Mouse (Mus musculus) brain, adult 10 weeks (tissue): Measurements from ENCODE around the gene Akap14. TPM values are rescaled to one million over a fixed set of nuclear protein-coding genes. Genes with fewer than 3 reads are reported as not detected.

Experiments used
- polyA plus RNA-seq: library from polyadenylated mRNA; stranded (reverse); fragments of 350-450 nt; fragmentation: Illumina TruSeq; extraction: RNeasy Lipid Tissue Mini Kit (QIAGEN cat#74804); gene quantifications from one replicate; pipeline ENCODE4 v1.2.3, GENCODE M21; 2015; ENCODE audit warnings: low read depth, low replicate concordance

Akap14 gene
- polyA plus RNA-seq, result 0.51 TPM

GRCm38 (mm10) chrX:37168742-37169141, at the start of gene Akap14:
Gene Akap14 (minus strand): TSS chrX:37168842.

GRCm38 (mm10) chrX:37210941-37211340, 42.3 kb upstream of the Akap14 start, which contains the start of gene Gm9:
Gene Gm9 (minus strand): TSS chrX:37211041.

GRCm38 (mm10) chrX:37191105-37191743, 22.6 kb upstream of the Akap14 start, which contains the start of the genes Ndufa1 and Rnf113a1:
Gene Ndufa1 (minus strand): TSS chrX:37191163.
Gene Rnf113a1 (plus strand): TSS chrX:37191245.

GRCm38 (mm10) chrX:37126671-37127358, 41.8 kb downstream of the Akap14 start, which contains the start of gene Nkap:
Gene Nkap (plus strand): TSS chrX:37126795.

GRCm38 (mm10) chrX:37110193-37110880, 58.3 kb downstream of the Akap14 start, which contains the start of gene Upf3b:
Gene Upf3b (minus strand): TSS chrX:37110322.

Other genes with a start within 250 kb of the Akap14 start
- gene Sept6, start 177.0 kb downstream of the Akap14 start, polyA plus RNA-seq, result 71.2 TPM
- gene Sowahd, start 120.0 kb downstream of the Akap14 start, polyA plus RNA-seq, result not detected
- 462 TPM for gene Rpl39, start 83.4 kb downstream of the Akap14 start, polyA plus RNA-seq
- 19.4 TPM for gene Upf3b, start 58.5 kb downstream of the Akap14 start, polyA plus RNA-seq
- gene Nkap, start 42.0 kb downstream of the Akap14 start, polyA plus RNA-seq, result 10.6 TPM
- gene Ndufa1, start 22.3 kb upstream of the Akap14 start, polyA plus RNA-seq, result 495 TPM
- 8.0 TPM for gene Rnf113a1, start 22.4 kb upstream of the Akap14 start, polyA plus RNA-seq
- gene Gm9, start 42.2 kb upstream of the Akap14 start, polyA plus RNA-seq, result not detected
- gene Rhox1, start 53.4 kb upstream of the Akap14 start, polyA plus RNA-seq, result not detected
- not detected for gene Rhox2a, start 76.1 kb upstream of the Akap14 start, polyA plus RNA-seq
- gene Rhox3a, start 81.1 kb upstream of the Akap14 start, polyA plus RNA-seq, result not detected
- not detected for gene Rhox4a, start 96.5 kb upstream of the Akap14 start, polyA plus RNA-seq
- not detected for gene Rhox3a2, start 211.2 kb upstream of the Akap14 start, polyA plus RNA-seq
- gene Rhox4a2, start 222.0 kb upstream of the Akap14 start, polyA plus RNA-seq, result not detected
- gene Rhox2b, start 243.2 kb upstream of the Akap14 start, polyA plus RNA-seq, result not detected